Mouse (Mus musculus) limb, embryonic 14.5 days (tissue): ENCODE measurements at regions not wholly inside any gene's neighbourhood (a gene's known extent, or its start where the extent isn't known, plus 50 kb on each side); places are given as distances from the start of the nearest gene placed in this dataset.

Experiments used
- ATAC-seq: fragments of 200-750 bp; cut with Nextera tagmentation; 2 replicates; pipeline ENCODE4 v1.8.0; 2017; ENCODE audit warnings: low read depth, moderate number of reproducible peaks, moderate TSS enrichment; ENCODE audit not compliant: low FRiP score
- DNase-seq: peaks from one replicate; pipeline ENCODE4 v3.0.0-alpha.2; 2015; ENCODE audit warnings: low spot score
- H3K27ac ChIP-seq: fragments of 300-500 bp; sonication (generic); replicated peaks from 2 replicates; pipeline ENCODE4 v1.5.1; 2014; ENCODE audit warnings: low read depth, mild to moderate bottlenecking, low read length, moderate library complexity, mixed read lengths
- H3K27me3 ChIP-seq: fragments of 300-500 bp; sonication (generic); 2 replicates; pipeline ENCODE4 v1.6.1; 2014; ENCODE audit warnings: low read length, mixed read lengths; ENCODE audit not compliant: control insufficient read depth, insufficient read depth
- H3K36me3 ChIP-seq: fragments of 300-500 bp; sonication (generic); 2 replicates; pipeline ENCODE4 v1.6.1; 2014; ENCODE audit warnings: mild to moderate bottlenecking, low read length, moderate library complexity, mixed read lengths; ENCODE audit not compliant: control insufficient read depth, insufficient read depth
- H3K4me1 ChIP-seq: fragments of 300-500 bp; sonication (generic); 2 replicates; pipeline ENCODE4 v1.6.1; 2014; ENCODE audit warnings: antibody characterized with exemption, low read length, mixed read lengths; ENCODE audit not compliant: control insufficient read depth, insufficient read depth
- H3K4me2 ChIP-seq: fragments of 300-500 bp; sonication (generic); replicated peaks from 2 replicates; pipeline ENCODE4 v1.6.1; 2014; ENCODE audit warnings: low read depth, mild to moderate bottlenecking, low read length, moderate library complexity; ENCODE audit not compliant: severe bottlenecking
- H3K4me3 ChIP-seq: fragments of 300-500 bp; sonication (generic); replicated peaks from 2 replicates; pipeline ENCODE4 v1.5.1; 2014; ENCODE audit warnings: low read length
- H3K9ac ChIP-seq: fragments of 300-500 bp; sonication (generic); 2 replicates; pipeline ENCODE4 v1.6.1; 2014; ENCODE audit warnings: mild to moderate bottlenecking, low read depth, low read length, moderate library complexity; ENCODE audit not compliant: severe bottlenecking
- H3K9me3 ChIP-seq: fragments of 300-500 bp; sonication (generic); 2 replicates; pipeline ENCODE4 v1.6.1; 2016; ENCODE audit warnings: low read length; ENCODE audit not compliant: control insufficient read depth
- POLR2A ChIP-seq: fragments of 200-500 bp; IDR thresholded peaks from 2 replicates; pipeline ENCODE4 v1.8.0; 2012; ENCODE audit warnings: inconsistent platforms, mild to moderate bottlenecking, moderate library complexity, borderline replicate concordance; ENCODE audit not compliant: insufficient read depth, insufficient read length; ENCODE audit errors: extremely low read depth
- WGBS: fragments of 180-500 bp; shearing (Covaris S2); extraction: QIAGEN DNeasy Blood & Tissue Kit; methylation state at CpG from one replicate; pipeline ENCODE4 v1.1.7; 2014; 5-methylcytosine and 5-hydroxymethylcytosine counted together

- Histone ChIP-seq H3K27ac (no peak overlapping the region), H3K9ac (no peak overlapping the region), H3K4me2 (no peak overlapping the region), H3K36me3 (no peaks in the 10 kb centered on the region), H3K4me1 (peaks cover 3% of the 10 kb centered on the region; the same call in 1 of the 2 replicates), H3K27me3 (no peaks in the 10 kb centered on the region), H3K4me3 (no peak overlapping the region), H3K9me3 (no peaks in the 10 kb centered on the region)
- WGBS, result 36% methylated on average over 13 of the region's 13 CpGs
- no peak for ATAC-seq
- DNase-seq, result no peak
- TF ChIP-seq POLR2A, result no peak
Measured at GRCm38 (mm10) chr5:113421993-113422725, 65.1 kb downstream of the Aym1 start.

GRCm38 (mm10) chr5:113422726-113423110 is 65.6 kb downstream of the Aym1 start:
- no peak for TF ChIP-seq POLR2A
- Histone ChIP-seq H3K9me3 (no peaks in the 10 kb centered on the region), H3K27ac (no peak overlapping the region), H3K27me3 (no peaks in the 10 kb centered on the region), H3K9ac (no peak overlapping the region), H3K4me1 (peaks cover 3% of the 10 kb centered on the region; the same call in 1 of the 2 replicates), H3K4me2 (no peak overlapping the region), H3K4me3 (no peak overlapping the region), H3K36me3 (no peaks in the 10 kb centered on the region)
- no peak for ATAC-seq
- no peak for DNase-seq
- WGBS, result 81% methylated on average over 3 of the region's 3 CpGs

- 70% methylated on average over 7 of the region's 7 CpGs for WGBS
- no peak overlapping the region for H3K9ac ChIP-seq
- no peak overlapping the region for H3K27ac ChIP-seq
- no peaks in the 10 kb centered on the region for H3K4me1 ChIP-seq
- H3K27me3 ChIP-seq, result no peaks in the 10 kb centered on the region
- H3K36me3 ChIP-seq, result no peaks in the 10 kb centered on the region
- TF ChIP-seq POLR2A, result no peak
- ATAC-seq (no peak), DNase-seq (no peak)
- no peak overlapping the region for H3K4me2 ChIP-seq
- H3K4me3 ChIP-seq, result no peak overlapping the region
- H3K9me3 ChIP-seq, result no peaks in the 10 kb centered on the region
Measured at GRCm38 (mm10) chr5:113427779-113428178, 62.4 kb upstream of the Wscd2 start.

- Histone ChIP-seq H3K4me2 (no peak overlapping the region), H3K4me3 (no peak overlapping the region), H3K36me3 (no peaks in the 10 kb centered on the region), H3K4me1 (no peaks in the 10 kb centered on the region), H3K27ac (no peak overlapping the region), H3K9me3 (no peaks in the 10 kb centered on the region), H3K9ac (no peak overlapping the region), H3K27me3 (no peaks in the 10 kb centered on the region)
- DNase-seq (no peak), ATAC-seq (no peak)
- no peak for TF ChIP-seq POLR2A
- WGBS, result 65% methylated on average over 5 of the region's 5 CpGs
Measured at GRCm38 (mm10) chr5:113431334-113431733, 58.8 kb upstream of the Wscd2 start.

GRCm38 (mm10) chr5:113436987-113437386 is 53.1 kb upstream of the Wscd2 start:
- no peak for DNase-seq
- no peaks in the 10 kb centered on the region for H3K9me3 ChIP-seq
- ATAC-seq, result no peak
- no peak overlapping the region for H3K4me2 ChIP-seq
- TF ChIP-seq POLR2A, result no peak
- H3K9ac ChIP-seq, result no peak overlapping the region
- no peaks in the 10 kb centered on the region for H3K4me1 ChIP-seq
- H3K27ac ChIP-seq, result no peak overlapping the region
- WGBS, result 32% methylated on average over 3 of the region's 3 CpGs
- no peaks in the 10 kb centered on the region for H3K27me3 ChIP-seq
- H3K36me3 ChIP-seq, result no peaks in the 10 kb centered on the region
- H3K4me3 ChIP-seq, result no peak overlapping the region
